Mouse (Mus musculus): ENCODE results near the gene Yipf6.
"Not testable (repeated sequence)": the region's sequence is repeated elsewhere in the genome, so short reads cannot be mapped to it uniquely, and the experiment has no call there.

Yipf6 gene

GRCm38 (mm10) chrX:98936101-98936500 lies at the start of gene Yipf6:
TSS of gene Yipf6 (plus strand) at chrX:98936316.
- CTCF ChIA-PET = no interaction called here

- CTCF ChIA-PET = interaction anchor here (0.6 kb wide), 1 partner anchor 26 kb away, joined by 3 read pairs; no protein-coding TSS in a partner anchor
Observed at GRCm38 (mm10) chrX:98890072-98890405, 46.1 kb upstream of the Yipf6 start.

GRCm38 (mm10) chrX:98890406-98891116 lies 45.6 kb upstream of the Yipf6 start, which contains the start of gene Ophn1:
TSS of gene Ophn1 (minus strand) at chrX:98891025.
- CTCF ChIA-PET = no interaction called here

GRCm38 (mm10) chrX:98898307-98898706 lies 37.8 kb upstream of the Yipf6 start:
- CTCF ChIA-PET = no interaction called here

- CTCF ChIA-PET = no interaction called here
Observed at GRCm38 (mm10) chrX:98904226-98904625, 31.9 kb upstream of the Yipf6 start.

GRCm38 (mm10) chrX:98908910-98909309 lies 27.2 kb upstream of the Yipf6 start:
- CTCF ChIA-PET = no interaction called here

- CTCF ChIA-PET = no interaction called here
Observed at GRCm38 (mm10) chrX:98919423-98919822, 16.7 kb upstream of the Yipf6 start.

- CTCF ChIA-PET = no interaction called here
Observed at GRCm38 (mm10) chrX:98936707-98937554, 815 bp downstream of the Yipf6 start.

GRCm38 (mm10) chrX:98937555-98938294 lies 1.6 kb downstream of the Yipf6 start:
- CTCF ChIA-PET = no interaction called here

GRCm38 (mm10) chrX:98953941-98954340 lies 17.8 kb downstream of the Yipf6 start:
- CTCF ChIA-PET = interaction anchor here (0.6 kb wide), 1 partner anchor 182 kb away, joined by 5 read pairs; the partner anchor contains the start of gene Efnb1

- CTCF ChIA-PET = interaction anchor here (0.7 kb wide), 1 partner anchor 40 kb away, joined by 3 read pairs; no protein-coding TSS in a partner anchor
Observed at GRCm38 (mm10) chrX:98958287-98958686, 22.2 kb downstream of the Yipf6 start.

- CTCF ChIA-PET = no interaction called here
Observed at GRCm38 (mm10) chrX:98959050-98959449, 22.9 kb downstream of the Yipf6 start.

- CTCF ChIA-PET = no interaction called here
Observed at GRCm38 (mm10) chrX:98963742-98964141, 27.6 kb downstream of the Yipf6 start.

GRCm38 (mm10) chrX:98964513-98964912 lies 28.4 kb downstream of the Yipf6 start:
- CTCF ChIA-PET = no interaction called here

GRCm38 (mm10) chrX:98986611-98987010 lies 50.5 kb downstream of the Yipf6 start:
- CTCF ChIA-PET = not testable (repeated sequence)

- CTCF ChIA-PET = no interaction called here
Observed at GRCm38 (mm10) chrX:98989574-98989973, 53.5 kb downstream of the Yipf6 start.

All from spleen, embryonic (tissue).